Mouse (Mus musculus): Measurements from ENCODE around the gene Cyp4f40.
"Not testable (repeated sequence)": the region's sequence is repeated elsewhere in the genome, so short reads cannot be mapped to it uniquely, and the experiment has no call there.

Cyp4f40 gene

DNA sequence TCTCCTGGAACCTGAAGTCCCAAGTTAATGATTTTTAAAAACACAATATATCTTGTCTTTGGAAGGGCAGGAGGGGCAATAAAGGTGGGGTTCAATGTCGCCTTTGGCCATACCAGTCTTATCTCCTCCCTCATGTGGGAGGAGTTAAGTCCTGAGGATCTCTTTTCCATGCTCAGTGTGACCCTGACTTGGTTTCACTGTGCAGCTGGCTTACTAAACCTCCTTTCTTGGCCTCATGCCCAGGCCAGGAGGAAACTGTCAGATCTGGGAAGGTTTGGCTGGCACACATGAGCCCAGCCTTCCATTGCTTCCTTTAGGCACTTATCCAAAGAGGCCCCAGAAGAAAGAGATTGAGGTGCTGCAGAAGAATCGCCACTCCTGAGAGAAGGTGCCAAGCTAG, at the start of gene Cyp4f40:
Gene Cyp4f40, plus strand, starts transcription at position 189 of the 400 bp plus-strand sequence.
- DNase-seq (ENCODE audit: extremely low read depth, low read depth): no peak

DNA sequence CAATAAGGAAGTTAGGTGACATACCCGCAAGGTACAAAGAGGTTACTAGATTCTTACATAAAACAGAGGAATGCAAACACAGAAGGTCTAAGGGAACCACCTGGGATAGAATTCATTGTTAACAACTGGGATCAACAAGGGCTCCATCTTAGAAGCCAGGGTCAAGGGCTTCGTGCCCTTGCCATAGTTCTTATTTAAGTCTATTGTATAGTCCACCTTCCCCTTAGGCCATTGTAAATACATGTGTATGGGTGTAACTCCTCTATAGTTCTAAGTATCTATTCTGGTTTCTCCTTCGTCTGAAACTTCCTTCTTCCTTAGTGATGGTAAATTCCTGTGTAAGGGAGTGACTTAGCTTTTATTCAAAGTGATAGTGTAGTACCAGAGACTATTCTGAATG, 48.5 kb upstream of the Cyp4f40 start:
- not testable (repeated sequence) for DNase-seq (ENCODE audit: extremely low read depth, low read depth)

DNA sequence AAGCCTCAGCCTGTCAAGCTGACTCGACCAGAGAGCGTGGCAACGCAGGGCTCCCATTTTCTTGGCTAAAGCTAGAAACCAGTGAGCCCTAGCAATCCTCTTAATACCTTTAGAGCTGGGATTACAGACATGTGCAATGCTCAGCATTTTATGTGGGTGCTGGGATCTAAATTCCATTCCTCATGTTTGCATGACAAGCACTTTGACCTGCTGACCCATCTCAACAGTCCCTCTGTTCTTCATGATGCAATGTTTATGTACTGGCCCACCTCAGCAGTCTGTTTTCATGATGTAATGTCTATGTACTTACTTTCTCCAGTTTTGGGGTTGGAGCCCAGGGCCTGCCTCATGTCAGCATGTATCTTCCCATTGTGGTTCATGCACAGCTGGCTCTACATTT, 47.8 kb upstream of the Cyp4f40 start:
- no peak for DNase-seq (ENCODE audit: extremely low read depth, low read depth)

DNA sequence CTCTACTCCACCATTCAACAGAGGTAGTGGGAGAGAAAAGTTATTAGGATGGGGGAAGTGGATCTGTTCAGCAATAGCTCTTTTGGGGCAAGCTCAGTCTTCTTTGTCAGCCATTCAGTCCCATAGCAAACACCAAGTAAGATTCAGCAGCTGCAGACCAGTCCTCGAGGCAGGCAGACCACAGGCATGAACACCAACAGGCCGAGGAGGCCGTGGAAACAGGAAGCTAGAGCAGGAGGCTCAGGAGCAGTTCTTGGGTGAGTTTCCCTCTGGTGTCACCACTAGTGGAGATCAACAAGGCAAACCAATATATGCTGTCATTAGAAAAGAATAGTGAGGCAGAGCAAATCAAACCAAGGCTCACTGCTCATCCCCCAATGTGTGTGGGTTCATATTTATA, 46.3 kb upstream of the Cyp4f40 start:
- DNase-seq (ENCODE audit: extremely low read depth, low read depth): no peak

DNA sequence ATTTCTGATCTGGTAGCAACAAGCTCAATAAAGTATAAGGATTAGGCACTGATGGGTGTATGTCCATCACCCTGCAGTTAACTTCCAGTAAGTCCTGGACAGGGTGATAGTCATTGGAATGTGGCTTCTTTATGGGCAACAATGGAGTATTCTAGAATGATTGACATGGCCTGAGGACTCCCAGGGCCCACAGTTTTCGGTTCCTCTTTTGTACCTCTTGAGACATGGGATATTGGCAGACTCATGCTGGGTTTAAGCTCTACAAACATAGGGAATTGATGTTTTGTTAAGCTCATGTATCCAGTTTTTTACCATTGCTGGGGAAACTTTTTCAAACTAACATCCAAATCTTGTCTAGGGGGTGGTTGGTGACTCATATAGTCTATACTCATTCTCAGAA, 41.4 kb upstream of the Cyp4f40 start:
- no peak for DNase-seq (ENCODE audit: extremely low read depth, low read depth)

DNA sequence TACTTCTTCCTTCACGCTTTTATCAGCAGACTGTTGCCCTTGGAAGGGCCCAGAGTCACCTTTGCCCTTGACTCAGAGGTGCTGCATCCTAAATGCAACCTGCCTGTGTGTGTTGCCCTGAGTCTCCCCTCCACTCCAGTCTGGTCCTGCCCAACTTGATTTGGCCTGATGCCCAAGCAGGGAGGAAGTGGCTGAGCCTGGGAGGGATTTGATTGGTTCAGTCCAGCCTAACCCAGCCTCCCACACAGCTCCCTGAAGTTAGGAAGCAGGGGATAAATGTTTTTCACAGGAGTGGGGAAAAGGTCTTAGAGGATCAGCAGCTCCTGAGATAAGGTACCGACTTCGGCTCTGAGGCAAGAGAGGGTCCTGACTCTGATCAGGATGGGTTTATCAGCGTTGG, 37.7 kb upstream of the Cyp4f40 start, which contains the start of gene Cyp4f37:
Gene Cyp4f37, plus strand, starts transcription at position 292 of the 400 bp plus-strand sequence.
- not testable (repeated sequence) for DNase-seq (ENCODE audit: extremely low read depth, low read depth)

DNA sequence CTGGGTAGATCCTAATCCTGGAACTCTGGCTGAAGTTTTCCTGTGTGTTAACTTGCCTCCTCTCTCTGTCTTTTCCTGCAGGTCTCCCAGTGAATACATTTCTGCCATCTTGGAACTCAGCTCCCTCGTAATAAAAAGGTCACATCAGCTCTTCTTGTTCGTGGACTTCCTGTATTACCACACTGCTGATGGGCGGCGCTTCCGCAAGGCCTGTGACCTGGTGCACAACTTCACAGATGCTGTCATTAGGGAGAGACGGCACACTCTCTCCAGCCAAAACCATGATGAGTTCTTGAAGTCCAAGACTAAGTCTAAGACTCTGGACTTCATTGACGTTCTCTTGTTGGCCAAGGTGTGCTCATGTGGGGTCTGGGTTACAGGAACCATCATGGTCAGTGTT, 29.0 kb upstream of the Cyp4f40 start:
- DNase-seq (ENCODE audit: extremely low read depth, low read depth): not testable (repeated sequence)

DNA sequence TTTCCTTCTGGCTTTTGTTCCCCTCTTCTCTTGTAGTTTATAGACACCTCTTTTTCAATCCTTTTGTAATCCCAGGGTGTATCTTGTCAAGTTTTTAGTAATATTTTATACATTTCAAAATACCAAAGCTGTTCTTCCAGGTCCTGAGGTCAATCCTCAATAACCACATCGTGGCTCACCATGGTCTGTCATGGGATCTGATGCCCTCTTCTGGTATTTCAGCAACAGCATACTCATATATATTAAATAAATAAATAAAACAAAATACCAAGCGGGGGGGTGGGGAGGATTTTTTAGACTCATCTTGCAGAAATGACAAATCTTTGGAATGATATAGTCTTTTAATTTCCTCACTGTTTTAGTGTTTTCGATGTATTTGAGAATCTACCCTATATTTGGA, 26.8 kb upstream of the Cyp4f40 start:
- no peak for DNase-seq (ENCODE audit: extremely low read depth, low read depth)

DNA sequence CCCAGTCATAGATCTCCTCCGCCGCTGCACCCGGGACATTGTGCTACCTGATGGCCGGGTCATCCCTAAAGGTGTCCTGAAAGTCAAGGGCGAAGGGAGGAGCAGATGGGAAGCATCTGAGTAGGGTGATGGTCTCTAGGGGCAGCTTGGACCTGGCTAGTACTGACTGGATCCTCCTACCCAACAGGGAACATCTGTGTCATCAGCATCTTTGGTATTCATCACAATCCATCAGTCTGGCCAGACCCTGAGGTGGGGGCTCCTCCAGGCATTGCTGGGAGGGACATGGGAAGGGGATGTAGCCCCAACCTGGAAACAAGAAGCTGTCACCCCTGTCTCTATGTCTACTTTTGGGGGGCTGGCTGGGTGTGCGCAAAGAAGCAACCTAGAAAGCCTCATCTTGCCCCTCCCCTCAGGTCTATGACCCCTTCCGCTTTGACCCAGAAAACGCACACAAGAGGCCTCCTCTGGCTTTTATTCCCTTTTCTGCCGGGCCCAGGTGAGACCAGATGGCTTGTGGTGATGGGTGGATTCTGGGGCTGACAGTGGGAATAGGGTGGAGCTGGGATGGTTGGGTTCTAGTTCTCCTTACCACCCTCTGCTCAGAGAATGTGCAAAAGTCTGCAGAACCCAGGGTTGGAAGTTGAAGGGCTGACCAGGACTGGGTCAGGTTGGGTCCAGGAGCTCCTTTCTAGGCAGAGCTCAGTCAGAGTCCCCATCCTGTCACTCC, 24.3 kb upstream of the Cyp4f40 start:
- DNase-seq (ENCODE audit: extremely low read depth, low read depth): not testable (repeated sequence)

DNA sequence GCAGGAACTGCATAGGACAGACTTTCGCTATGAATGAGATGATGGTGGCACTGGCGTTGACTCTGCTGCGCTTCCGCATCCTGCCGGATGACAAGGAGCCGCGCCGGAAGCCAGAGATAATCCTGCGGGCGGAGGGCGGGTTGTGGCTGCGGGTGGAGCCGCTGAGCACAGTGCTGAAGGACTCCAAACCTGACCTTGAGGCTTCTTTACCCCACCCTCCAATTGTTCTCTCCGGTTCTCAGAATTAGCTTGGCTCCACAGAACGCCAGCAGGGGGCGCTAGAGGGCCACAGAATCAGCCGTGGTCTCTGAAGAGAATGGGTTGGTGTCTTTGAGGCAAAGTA, 23.8 kb upstream of the Cyp4f40 start:
- peak; percentile 68 for DNase-seq (ENCODE audit: extremely low read depth, low read depth)

DNA sequence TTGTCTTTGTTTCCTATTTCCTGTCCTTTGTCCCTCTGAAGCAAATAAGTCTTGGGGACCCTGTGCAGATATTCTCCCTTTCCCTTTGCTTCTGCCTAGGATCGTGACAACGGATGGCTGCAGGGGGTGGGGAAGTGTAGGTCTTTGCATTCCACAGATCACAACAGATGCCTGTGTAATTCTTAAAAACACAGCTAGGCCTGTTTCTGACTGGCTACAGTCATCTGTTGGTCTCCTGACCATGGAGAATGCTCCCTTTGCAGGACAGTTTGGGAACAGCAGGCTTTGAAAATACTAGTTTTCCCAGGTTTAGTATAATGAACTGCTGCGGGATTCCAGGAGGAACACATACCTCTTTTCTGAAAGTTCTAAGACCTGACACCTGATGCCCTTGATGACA, 22.4 kb upstream of the Cyp4f40 start:
- DNase-seq (ENCODE audit: extremely low read depth, low read depth): no peak

DNA sequence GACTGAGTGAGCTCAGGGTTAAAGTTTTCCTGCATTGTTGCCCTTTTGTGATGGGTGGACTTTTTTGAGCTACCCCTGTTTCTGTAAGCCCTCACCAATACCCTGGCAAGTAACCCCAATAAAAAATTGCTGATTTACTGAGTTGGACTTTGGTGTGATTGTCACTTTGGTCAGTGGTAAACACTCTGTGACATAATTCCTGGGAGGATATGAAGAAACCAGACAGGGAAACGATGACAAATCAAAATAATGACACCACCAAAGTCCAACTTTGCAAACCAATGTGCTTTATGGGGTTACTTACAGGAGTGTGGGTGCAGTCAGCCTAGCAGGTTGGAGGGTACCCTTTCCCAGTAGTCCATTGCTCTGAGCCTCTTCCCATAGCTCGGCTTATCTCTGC, 21.5 kb upstream of the Cyp4f40 start:
- DNase-seq (ENCODE audit: extremely low read depth, low read depth): no peak

DNA sequence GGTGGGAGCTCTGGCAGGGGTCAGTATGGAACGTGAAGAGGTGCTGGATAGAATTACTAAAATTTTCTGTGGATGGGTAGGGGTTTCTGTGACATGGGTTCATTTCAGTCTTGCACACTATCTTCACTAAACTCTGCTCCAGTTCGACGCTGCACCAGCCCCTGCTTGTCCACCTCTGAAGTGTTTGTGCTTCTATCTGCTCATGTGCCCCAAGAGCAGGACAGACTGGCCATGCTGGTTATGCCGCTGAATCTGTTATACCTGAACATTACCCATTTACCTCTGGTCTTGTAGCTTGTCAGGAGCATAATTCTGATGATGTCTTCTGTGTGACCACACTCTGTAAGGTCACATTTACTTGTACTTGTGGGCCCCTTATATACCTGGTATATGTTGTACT, 12.1 kb upstream of the Cyp4f40 start:
- no peak for DNase-seq (ENCODE audit: extremely low read depth, low read depth)

DNA sequence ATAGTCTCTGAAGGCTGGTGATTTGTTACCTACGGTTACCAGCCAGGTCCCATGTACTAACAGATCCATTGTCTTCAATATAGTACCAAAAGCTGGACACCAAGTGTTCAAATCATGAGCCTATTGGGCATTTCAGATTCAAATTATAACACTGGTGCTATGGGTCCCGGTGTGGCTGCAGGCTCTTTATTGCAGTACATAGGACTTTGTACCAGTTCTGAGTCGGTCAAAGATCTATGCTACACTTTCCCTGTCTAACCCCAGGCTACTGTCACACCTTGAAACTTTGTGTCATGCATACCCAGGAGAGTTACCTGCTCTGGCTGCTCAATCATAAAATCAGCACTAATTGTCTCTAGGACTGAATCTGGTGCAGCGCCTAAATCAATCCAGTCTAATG, 4.8 kb upstream of the Cyp4f40 start:
- no peak for DNase-seq (ENCODE audit: extremely low read depth, low read depth)

DNA sequence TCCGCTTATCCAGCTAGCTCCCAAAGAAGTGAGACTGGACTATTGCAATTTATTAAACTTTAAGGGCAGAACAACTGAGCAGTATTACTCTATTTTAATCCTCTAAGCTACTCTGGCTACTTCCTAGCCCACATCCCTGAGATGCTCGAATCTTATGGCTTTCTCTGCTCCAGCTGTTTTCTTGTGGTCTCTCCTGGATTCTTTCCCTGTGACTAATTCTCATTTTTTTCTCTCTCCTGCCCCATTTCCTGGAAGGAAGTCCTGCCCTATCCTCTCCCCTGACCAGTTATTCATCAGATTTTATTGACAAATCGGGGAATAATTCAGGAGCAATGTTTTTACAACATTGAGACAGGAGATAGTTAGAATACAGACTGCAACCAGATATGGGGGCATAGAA, 1.7 kb upstream of the Cyp4f40 start:
- no peak for DNase-seq (ENCODE audit: extremely low read depth, low read depth)

DNA sequence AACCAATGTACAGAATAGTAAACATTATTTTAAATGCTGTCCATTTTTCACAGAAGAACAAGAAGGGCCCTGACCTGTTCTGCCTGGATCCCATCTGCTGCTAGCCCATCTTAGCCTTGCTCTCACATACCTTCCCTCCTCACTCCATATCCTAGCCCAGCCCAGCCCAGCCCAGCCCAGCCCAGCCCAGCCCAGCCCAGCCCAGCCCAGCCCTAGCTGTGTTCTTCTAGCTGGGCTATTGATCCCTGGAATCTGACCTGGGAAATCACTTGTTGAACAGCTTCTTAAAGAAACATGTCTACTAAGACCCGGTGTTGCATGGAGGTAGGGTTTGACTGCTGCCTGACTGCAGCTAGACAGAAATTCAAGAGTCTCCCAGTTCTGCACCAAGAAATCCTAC, 454 bp upstream of the Cyp4f40 start:
- no peak for DNase-seq (ENCODE audit: extremely low read depth, low read depth)

DNA sequence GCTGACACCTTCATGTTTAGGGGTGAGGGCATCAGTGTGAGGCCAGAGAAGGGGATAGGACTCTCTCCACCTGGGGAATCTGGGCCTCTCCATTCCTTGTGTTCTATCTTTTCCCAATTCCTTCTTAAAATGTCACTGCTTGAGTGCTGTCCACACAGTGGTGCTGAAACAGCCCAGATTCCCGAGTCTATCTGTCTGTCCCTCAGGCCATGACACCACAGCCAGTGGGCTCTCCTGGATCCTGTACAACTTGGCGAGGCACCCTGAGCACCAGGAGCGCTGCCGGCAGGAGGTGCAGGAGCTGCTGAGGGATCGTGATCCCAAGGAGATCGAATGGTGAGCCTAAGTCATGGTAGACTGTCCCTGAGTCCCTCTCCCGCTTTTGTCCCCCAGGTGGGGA, 15.3 kb downstream of the Cyp4f40 start:
- DNase-seq (ENCODE audit: extremely low read depth, low read depth): no peak

DNA sequence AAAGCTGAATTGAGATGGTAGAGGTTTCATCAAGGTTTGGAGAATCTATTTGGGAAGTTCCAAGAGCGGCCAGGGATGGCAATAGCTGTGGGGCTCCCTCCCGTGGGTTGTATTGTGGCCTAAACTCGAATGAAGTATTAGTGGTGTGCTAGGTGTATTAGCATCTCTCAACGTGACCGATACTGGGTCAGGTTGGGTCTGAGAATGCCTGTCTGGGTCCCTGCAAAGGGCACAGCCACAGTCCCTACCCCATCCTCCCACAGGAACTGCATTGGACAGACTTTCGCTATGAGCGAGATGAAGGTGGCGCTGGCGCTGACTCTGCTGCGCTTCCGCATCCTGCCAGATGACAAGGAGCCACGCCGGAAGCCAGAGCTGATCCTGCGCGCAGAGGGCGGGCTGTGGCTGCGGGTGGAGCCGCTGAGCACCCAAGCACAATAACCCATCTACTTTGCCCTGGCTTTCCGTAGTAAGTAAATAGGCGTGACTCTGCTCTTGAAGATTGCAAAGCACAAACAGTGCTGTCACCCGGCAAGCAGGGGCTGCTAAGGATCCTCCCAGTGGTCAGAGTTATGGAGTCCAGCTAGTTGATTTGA, 17.4 kb downstream of the Cyp4f40 start:
- DNase-seq (ENCODE audit: extremely low read depth, low read depth): no peak

DNA sequence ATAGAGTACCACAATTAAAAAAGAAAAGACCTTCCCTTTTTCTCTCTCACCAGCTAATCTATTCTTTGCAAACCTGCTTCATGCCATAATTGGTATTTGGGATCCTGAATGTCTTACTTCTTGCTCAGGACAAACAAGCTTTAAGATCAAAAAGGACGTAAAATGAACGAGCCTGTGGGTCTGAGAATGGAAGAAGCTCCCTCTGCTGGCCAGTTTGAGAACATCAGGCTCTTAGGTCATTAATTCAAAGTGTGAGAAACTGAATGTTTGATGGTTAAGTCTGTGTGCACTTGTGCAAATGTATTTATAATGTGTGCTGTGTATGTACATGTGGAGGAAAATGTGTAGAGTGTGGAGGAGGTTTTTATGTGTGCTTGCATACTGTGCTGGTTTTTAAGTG, 21.7 kb downstream of the Cyp4f40 start:
- DNase-seq (ENCODE audit: extremely low read depth, low read depth): peak; percentile 30

DNA sequence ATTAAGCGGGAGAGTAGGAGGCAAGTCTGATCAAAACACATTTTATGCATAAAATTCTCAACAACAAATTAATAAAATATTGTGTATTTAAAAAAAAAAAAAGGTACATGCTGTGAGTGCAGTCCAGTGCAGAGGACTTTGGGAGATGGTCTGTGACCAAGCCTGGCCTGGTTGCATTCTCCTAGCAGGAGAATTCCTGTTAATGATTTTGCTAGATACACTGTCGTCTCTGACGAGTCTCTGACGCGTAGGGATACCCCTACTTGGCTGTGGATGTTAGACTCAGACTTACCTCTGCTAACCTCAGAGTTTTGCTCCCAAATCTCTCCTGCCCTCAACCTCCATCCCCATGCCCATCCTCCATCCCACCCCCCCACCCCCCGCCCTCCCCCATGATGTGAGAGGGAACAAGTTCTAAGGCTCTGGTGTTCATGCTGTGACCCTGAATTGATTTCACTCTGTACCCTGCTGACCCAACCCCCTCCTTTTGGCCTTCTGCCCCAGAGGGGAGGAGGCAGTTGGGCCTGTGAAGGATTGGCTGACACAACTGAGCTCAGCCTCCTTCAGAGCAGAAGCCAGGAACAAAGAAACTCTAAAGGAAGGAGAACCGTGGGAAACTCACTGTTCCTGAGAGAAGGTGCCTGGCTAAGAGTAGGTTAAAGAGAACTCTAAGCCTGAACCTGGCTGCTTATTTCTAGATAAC, 26.5 kb downstream of the Cyp4f40 start, which contains the start of gene Cyp4f15:
Gene Cyp4f15, plus strand, starts transcription at position 580 of the 703 bp plus-strand sequence.
- DNase-seq (ENCODE audit: extremely low read depth, low read depth): no peak

DNA sequence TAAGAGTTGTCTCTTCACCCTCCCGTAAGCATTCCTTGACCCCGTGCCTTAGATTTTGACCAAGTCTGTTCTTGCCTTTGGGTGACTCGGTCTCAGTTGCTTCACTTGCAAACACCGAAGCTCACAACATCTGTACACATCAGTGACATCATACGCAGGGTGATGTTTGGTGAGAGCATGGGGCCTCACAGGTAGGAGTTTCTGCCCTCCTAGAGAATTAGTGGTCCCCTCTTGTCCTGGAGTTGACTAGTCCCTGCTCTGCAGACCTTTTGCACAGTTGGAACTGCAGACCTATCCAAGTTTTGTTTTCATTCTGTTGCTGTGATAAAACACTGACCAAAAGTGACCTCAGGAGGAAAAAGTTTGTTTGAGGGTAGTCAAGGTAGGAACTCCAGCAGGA, 28.0 kb downstream of the Cyp4f40 start:
- no peak for DNase-seq (ENCODE audit: extremely low read depth, low read depth)

DNA sequence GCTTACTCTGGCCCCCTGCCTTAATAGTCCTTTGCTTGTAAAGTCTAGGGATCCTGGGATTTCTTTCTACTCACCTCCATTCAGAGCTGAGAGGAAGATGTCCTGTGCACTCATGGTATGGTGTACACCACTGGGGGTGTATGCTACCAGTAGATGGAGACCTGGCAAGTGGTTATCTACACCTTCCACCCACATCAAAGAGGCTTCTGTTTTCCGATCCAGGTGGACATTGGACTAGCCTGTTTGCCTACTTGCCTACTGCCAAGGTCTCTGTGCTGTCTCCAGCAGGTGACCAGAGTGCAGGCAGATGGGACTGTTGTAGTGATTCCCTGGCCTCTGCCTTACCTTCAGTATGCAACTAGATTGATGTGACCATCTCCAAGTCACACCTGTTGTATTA, 32.3 kb downstream of the Cyp4f40 start:
- no peak for DNase-seq (ENCODE audit: extremely low read depth, low read depth)

DNA sequence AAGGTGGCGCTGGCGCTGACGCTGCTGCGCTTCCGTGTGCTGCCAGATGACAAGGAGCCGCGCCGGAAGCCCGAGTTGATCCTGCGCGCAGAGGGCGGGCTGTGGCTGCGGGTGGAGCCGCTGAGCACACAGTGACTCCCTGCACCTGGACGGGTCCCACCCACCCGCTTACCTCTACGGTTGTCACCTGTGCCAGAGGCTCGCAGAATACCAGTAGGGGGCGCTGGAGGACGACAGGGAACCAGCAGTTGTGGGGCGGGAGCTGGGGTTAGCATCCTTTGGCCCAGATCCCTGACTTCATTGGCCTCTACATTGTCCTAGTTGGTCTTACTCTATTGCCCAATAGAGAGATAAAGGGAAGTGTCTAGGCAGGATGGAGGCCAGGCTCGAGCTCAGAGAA, 44.1 kb downstream of the Cyp4f40 start:
- DNase-seq (ENCODE audit: extremely low read depth, low read depth): no peak
